Mouse (Mus musculus): ENCODE data around the gene Pphln1. TPM values are rescaled to one million over a fixed set of nuclear protein-coding genes. Genes with fewer than 3 reads are reported as not detected.

Gene Pphln1
- polyA plus RNA-seq, 1 experiment, result 8.9 TPM

DNA sequence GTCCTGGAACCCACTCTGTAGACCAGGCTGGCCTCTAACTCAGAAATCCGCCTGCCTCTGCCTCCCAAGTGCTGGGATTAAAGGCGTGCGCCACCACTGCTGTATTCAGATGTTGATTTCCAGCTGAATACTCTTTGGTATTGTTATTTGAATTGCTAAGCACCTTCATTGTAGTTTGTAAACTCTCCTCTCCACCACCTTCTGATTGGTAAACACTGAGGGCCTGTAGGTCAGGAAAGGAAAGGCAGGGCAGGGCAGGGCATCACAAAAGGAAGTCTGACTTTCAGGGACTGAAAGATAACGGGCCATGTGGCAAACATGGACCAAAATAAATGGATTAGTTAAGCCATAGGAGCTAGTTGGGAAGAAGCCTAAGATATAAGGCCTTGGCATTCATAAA lies 91.4 kb downstream of the Pphln1 start:
- H3K27me3 ChIP-seq (replicated peaks; ENCODE audit: control insufficient read depth, insufficient read depth, low read length), result no peaks in the 10 kb centered on the region
- 92% methylated on average over 4 of the region's 4 CpGs for WGBS
- no peak overlapping the region for H3K27ac ChIP-seq (ENCODE audit: insufficient read depth, low read depth, low read length)
- H3K36me3 ChIP-seq (ENCODE audit: control insufficient read depth, insufficient read depth, low read length), result no peaks in the 10 kb centered on the region; the same call in 1 of the 2 replicates
- H3K4me3 ChIP-seq (ENCODE audit: insufficient read depth, low read depth, low read length), result no peak overlapping the region
- H3K4me1 ChIP-seq (ENCODE audit: control insufficient read depth, insufficient read depth, low read length), result no peaks in the 10 kb centered on the region
- no peak for DNase-seq
- TF ChIP-seq POLR2A (IDR thresholded peaks at IDR 0.05; ENCODE audit: low read depth, low read length) (no peak), CTCF (conservative IDR thresholded peaks at IDR 0.05; ENCODE audit: insufficient read depth, insufficient read length, low read depth, low read length) (no peak)

DNA sequence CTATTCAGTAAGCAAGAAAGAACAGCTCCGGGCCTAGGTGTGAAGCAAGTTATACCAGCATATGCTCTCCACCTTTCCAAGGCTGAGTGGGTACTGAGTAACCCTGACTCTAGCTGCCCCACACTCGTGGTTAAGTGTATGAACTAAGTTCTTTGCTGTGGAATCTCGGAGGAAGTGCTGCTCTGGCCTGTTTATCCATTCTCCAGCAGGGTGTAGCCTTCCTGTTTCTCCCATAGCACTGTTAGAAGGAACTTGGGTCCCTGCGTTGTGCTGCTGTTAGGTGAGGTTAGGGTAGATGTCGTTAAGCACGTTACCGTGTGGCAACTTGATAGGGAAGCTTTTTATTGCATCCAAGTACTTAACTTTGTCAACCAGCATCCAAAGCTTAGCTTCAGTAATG lies 96.5 kb downstream of the Pphln1 start:
- DNase-seq, result no peak
- no peaks in the 10 kb centered on the region; the same call in 1 of the 2 replicates for H3K36me3 ChIP-seq (ENCODE audit: control insufficient read depth, insufficient read depth, low read length)
- H3K27me3 ChIP-seq (replicated peaks; ENCODE audit: control insufficient read depth, insufficient read depth, low read length), result no peaks in the 10 kb centered on the region
- no peaks in the 10 kb centered on the region for H3K4me1 ChIP-seq (ENCODE audit: control insufficient read depth, insufficient read depth, low read length)
- TF ChIP-seq POLR2A (IDR thresholded peaks at IDR 0.05; ENCODE audit: low read depth, low read length) (no peak), CTCF (conservative IDR thresholded peaks at IDR 0.05; ENCODE audit: insufficient read depth, insufficient read length, low read depth, low read length) (no peak)
- H3K27ac ChIP-seq (ENCODE audit: insufficient read depth, low read depth, low read length), result no peak overlapping the region
- WGBS, result 68% methylated on average over 7 of the region's 7 CpGs
- no peak overlapping the region for H3K4me3 ChIP-seq (ENCODE audit: insufficient read depth, low read depth, low read length)

DNA sequence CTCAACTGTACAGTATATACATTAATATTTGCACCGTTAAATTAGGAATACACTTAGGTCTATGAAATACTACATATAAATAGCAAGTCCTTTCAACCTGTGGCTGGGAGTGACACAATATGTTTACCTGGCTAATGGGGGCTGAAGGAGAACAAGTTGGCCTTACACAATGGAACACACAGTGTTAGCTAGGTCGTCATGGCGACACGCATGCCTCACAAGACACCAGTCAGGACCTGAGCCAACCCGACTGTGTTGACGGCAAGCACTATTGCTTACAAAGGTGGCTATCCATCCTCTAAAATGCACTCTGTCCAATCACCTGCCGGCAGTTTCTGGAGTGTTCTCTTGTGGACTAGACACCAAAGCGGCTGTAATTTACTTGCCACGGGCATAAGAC lies 101.7 kb downstream of the Pphln1 start:
- no peak overlapping the region for H3K4me3 ChIP-seq (ENCODE audit: insufficient read depth, low read depth, low read length)
- H3K27me3 ChIP-seq (replicated peaks; ENCODE audit: control insufficient read depth, insufficient read depth, low read length), result no peaks in the 10 kb centered on the region
- no peak for DNase-seq
- H3K27ac ChIP-seq (ENCODE audit: insufficient read depth, low read depth, low read length), result no peak overlapping the region
- TF ChIP-seq CTCF (conservative IDR thresholded peaks at IDR 0.05; ENCODE audit: insufficient read depth, insufficient read length, low read depth, low read length) (no peak), POLR2A (IDR thresholded peaks at IDR 0.05; ENCODE audit: low read depth, low read length) (no peak)
- 78% methylated on average over 9 of the region's 9 CpGs for WGBS
- H3K36me3 ChIP-seq (ENCODE audit: control insufficient read depth, insufficient read depth, low read length), result no peaks in the 10 kb centered on the region; the same call in none of the 2 replicates
- H3K4me1 ChIP-seq (ENCODE audit: control insufficient read depth, insufficient read depth, low read length), result no peaks in the 10 kb centered on the region

DNA sequence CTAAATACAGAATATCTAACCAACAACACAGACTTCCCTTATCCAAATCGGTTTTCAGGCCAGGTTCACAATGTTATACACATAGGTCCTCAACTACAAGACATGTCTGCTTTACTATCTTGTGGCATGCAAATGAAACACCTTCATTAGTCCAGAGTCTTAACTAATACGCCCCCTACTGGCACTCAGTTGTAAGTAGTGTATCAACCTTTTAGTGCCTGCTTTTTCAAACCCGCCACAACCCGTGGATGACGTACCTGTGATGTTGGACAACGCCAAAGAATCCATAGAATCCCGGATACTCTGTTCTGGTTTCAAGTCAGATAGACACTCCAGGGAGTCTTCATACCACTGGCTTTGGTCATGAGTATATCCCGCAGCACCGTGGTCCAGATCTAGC lies 104.6 kb downstream of the Pphln1 start:
- TF ChIP-seq POLR2A (IDR thresholded peaks at IDR 0.05; ENCODE audit: low read depth, low read length) (no peak), CTCF (conservative IDR thresholded peaks at IDR 0.05; ENCODE audit: insufficient read depth, insufficient read length, low read depth, low read length) (0 out of 2 replicates have a peak, but pooled peaks have one; percentile 1)
- Histone ChIP-seq H3K36me3 (ENCODE audit: control insufficient read depth, insufficient read depth, low read length) (no peaks in the 10 kb centered on the region; the same call in none of the 2 replicates), H3K27ac (ENCODE audit: insufficient read depth, low read depth, low read length) (no peak overlapping the region), H3K27me3 (replicated peaks; ENCODE audit: control insufficient read depth, insufficient read depth, low read length) (no peaks in the 10 kb centered on the region), H3K4me1 (ENCODE audit: control insufficient read depth, insufficient read depth, low read length) (no peaks in the 10 kb centered on the region), H3K4me3 (ENCODE audit: insufficient read depth, low read depth, low read length) (no peak overlapping the region)
- 96% methylated on average over 9 of the region's 9 CpGs for WGBS
- DNase-seq, result no peak

DNA sequence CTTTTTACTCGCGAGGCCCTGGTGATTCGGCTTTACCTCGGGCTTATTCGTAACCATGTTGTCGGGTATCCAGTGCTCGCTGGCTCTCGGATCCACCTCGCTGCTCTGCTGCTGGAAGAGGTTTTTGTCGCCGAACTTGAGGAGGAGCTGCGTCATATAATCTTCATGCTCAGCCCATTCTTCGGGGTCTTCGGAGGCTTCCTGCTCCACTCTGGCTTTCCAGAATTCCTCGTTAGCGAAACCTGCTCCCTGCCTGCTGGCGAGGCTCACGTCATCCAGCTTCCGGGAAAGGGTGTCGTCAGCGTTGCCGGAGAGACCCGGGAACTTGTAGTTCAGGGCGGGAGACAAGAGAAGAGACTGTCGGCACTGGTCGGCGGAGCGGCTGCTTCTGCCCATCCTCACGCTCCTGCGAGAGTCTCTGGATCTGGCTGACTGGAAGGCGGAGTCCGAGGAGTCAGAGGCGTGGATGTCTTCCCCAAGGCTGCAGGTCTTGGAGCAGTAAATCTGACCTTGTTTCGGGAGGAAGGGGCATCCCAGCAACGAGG lies 105.1 kb downstream of the Pphln1 start:
- Histone ChIP-seq H3K36me3 (ENCODE audit: control insufficient read depth, insufficient read depth, low read length) (no peaks in the 10 kb centered on the region; the same call in none of the 2 replicates), H3K27me3 (replicated peaks; ENCODE audit: control insufficient read depth, insufficient read depth, low read length) (no peaks in the 10 kb centered on the region), H3K4me1 (ENCODE audit: control insufficient read depth, insufficient read depth, low read length) (no peaks in the 10 kb centered on the region), H3K4me3 (ENCODE audit: insufficient read depth, low read depth, low read length) (no peak overlapping the region), H3K27ac (ENCODE audit: insufficient read depth, low read depth, low read length) (no peak overlapping the region)
- DNase-seq, result no peak
- 95% methylated on average over 35 of the region's 35 CpGs for WGBS
- TF ChIP-seq POLR2A (IDR thresholded peaks at IDR 0.05; ENCODE audit: low read depth, low read length) (no peak), CTCF (conservative IDR thresholded peaks at IDR 0.05; ENCODE audit: insufficient read depth, insufficient read length, low read depth, low read length) (no peak)

DNA sequence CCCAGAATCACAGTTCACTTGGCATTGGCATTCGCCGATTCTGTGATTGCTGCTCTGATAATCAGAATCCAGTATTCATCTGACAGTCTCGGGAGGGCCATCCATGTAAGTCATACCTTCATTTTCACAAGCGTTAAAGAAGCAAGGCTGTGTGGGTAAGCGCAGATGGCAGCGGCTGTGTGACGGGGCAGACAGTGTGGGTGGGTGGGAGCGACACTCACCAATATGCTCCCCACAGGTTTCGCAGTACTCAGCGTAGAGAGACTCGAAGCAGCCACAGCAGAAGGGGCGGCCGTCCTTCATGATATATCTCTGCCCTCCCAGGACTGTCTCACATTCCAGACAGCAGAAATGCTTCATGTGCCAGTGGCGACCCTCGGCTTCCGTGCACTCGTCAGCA lies 106.7 kb downstream of the Pphln1 start:
- 93% methylated on average over 17 of the region's 17 CpGs for WGBS
- H3K4me3 ChIP-seq (ENCODE audit: insufficient read depth, low read depth, low read length), result no peak overlapping the region
- no peaks in the 10 kb centered on the region; the same call in none of the 2 replicates for H3K36me3 ChIP-seq (ENCODE audit: control insufficient read depth, insufficient read depth, low read length)
- no peaks in the 10 kb centered on the region for H3K27me3 ChIP-seq (replicated peaks; ENCODE audit: control insufficient read depth, insufficient read depth, low read length)
- H3K27ac ChIP-seq (ENCODE audit: insufficient read depth, low read depth, low read length), result no peak overlapping the region
- TF ChIP-seq POLR2A (IDR thresholded peaks at IDR 0.05; ENCODE audit: low read depth, low read length) (no peak), CTCF (conservative IDR thresholded peaks at IDR 0.05; ENCODE audit: insufficient read depth, insufficient read length, low read depth, low read length) (no peak)
- no peaks in the 10 kb centered on the region for H3K4me1 ChIP-seq (ENCODE audit: control insufficient read depth, insufficient read depth, low read length)
- no peak for DNase-seq

DNA sequence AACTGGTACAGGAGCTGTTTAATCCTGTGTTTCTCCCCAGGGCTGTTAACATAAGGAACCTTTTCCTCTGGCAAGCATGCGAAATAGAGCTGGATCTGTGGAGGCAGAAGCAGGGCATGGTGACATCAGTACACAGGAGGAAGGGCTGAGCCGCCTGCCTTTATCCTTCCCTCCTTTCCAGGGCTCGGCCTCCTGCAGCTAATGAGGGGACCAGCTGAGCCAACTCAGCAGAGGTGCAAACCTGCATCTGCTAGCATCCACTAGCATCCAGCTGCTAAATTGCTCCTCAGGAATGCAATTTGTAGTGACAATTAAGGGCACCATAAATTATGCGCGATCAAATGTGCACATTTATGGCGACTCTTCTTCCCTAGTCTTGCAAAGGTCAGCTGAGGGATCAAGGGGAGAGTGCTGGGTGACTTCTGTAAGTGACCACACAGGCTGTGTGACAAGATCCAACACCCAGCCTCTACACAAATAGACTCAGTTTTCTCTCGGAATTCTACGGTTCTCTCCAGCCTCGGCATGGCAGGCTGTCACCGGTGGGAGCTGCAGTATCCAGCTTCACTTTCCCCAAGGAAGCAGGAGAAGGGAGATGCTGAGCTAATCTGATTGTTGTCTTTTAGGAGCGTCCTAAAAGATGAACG lies 112.7 kb downstream of the Pphln1 start:
- no peak overlapping the region for H3K27ac ChIP-seq (ENCODE audit: insufficient read depth, low read depth, low read length)
- H3K27me3 ChIP-seq (replicated peaks; ENCODE audit: control insufficient read depth, insufficient read depth, low read length), result no peaks in the 10 kb centered on the region
- no peak for TF ChIP-seq POLR2A (IDR thresholded peaks at IDR 0.05; ENCODE audit: low read depth, low read length)
- no peak for TF ChIP-seq CTCF (conservative IDR thresholded peaks at IDR 0.05; ENCODE audit: insufficient read depth, insufficient read length, low read depth, low read length)
- 65% methylated on average over 12 of the region's 12 CpGs for WGBS
- no peak overlapping the region for H3K4me3 ChIP-seq (ENCODE audit: insufficient read depth, low read depth, low read length)
- H3K4me1 ChIP-seq (ENCODE audit: control insufficient read depth, insufficient read depth, low read length), result peaks cover 8% of the 10 kb centered on the region; the same call in 1 of the 2 replicates
- DNase-seq, result no peak
- H3K36me3 ChIP-seq (ENCODE audit: control insufficient read depth, insufficient read depth, low read length), result no peaks in the 10 kb centered on the region; the same call in 1 of the 2 replicates
